Mouse (Mus musculus): ENCODE measurements around the gene Vil1.

Vil1 gene

GRCm38 (mm10) chr1:74384525-74384924, 24.7 kb upstream of the Vil1 start:
- Histone ChIP-seq H3K9me3 (ENCODE audit: low read length) (no peaks in the 10 kb centered on the region), H3K27me3 (ENCODE audit: insufficient read depth, low read length) (peaks cover 36% of the 10 kb centered on the region)

GRCm38 (mm10) chr1:74385064-74385463, 24.1 kb upstream of the Vil1 start:
- Histone ChIP-seq H3K4me1 (replicated peaks; ENCODE audit: low read depth, low read length) (peaks cover 84% of the 10 kb centered on the region), H3K4me3 (replicated peaks; ENCODE audit: low read length) (peak overlapping the region; percentile 29; the same call in 1 of the 2 replicates), H3K9me3 (ENCODE audit: low read length) (no peaks in the 10 kb centered on the region), H3K27me3 (ENCODE audit: insufficient read depth, low read length) (peaks cover 38% of the 10 kb centered on the region), H3K36me3 (ENCODE audit: insufficient read depth, low read length) (no peaks in the 10 kb centered on the region)
- TF ChIP-seq CTCF (conservative IDR thresholded peaks at IDR 0.05; ENCODE audit: low read length) (no peak), NANOG (IDR thresholded peaks at IDR 0.05; ENCODE audit: borderline replicate concordance, low read length) (no peak), POU5F1 (IDR thresholded peaks at IDR 0.05; ENCODE audit: borderline replicate concordance, low read length) (no peak)

More at GRCm38 (mm10) chr1:74384525-74384924, 24.7 kb upstream of the Vil1 start:
- Histone ChIP-seq H3K4me1 (replicated peaks; ENCODE audit: low read depth, low read length) (peaks cover 84% of the 10 kb centered on the region), H3K36me3 (ENCODE audit: insufficient read depth, low read length) (no peaks in the 10 kb centered on the region), H3K4me3 (replicated peaks; ENCODE audit: low read length) (peak overlapping the region; percentile 29; the same call in 1 of the 2 replicates)
- TF ChIP-seq POU5F1 (IDR thresholded peaks at IDR 0.05; ENCODE audit: borderline replicate concordance, low read length) (no peak), NANOG (IDR thresholded peaks at IDR 0.05; ENCODE audit: borderline replicate concordance, low read length) (no peak), CTCF (conservative IDR thresholded peaks at IDR 0.05; ENCODE audit: low read length) (no peak)

- Histone ChIP-seq H3K4me1 (replicated peaks; ENCODE audit: low read depth, low read length) (peaks cover 83% of the 10 kb centered on the region), H3K9me3 (ENCODE audit: low read length) (no peaks in the 10 kb centered on the region), H3K27me3 (ENCODE audit: insufficient read depth, low read length) (peaks cover 38% of the 10 kb centered on the region), H3K36me3 (ENCODE audit: insufficient read depth, low read length) (no peaks in the 10 kb centered on the region), H3K4me3 (replicated peaks; ENCODE audit: low read length) (peak overlapping the region; percentile 29; the same call in 1 of the 2 replicates)
- TF ChIP-seq NANOG (IDR thresholded peaks at IDR 0.05; ENCODE audit: borderline replicate concordance, low read length) (no peak), POU5F1 (IDR thresholded peaks at IDR 0.05; ENCODE audit: borderline replicate concordance, low read length) (no peak), CTCF (conservative IDR thresholded peaks at IDR 0.05; ENCODE audit: low read length) (no peak)
These were observed 23.6 kb upstream of the Vil1 start for GRCm38 (mm10) chr1:74385531-74385930.

GRCm38 (mm10) chr1:74386363-74386713, 22.8 kb upstream of the Vil1 start:
- TF ChIP-seq NANOG (IDR thresholded peaks at IDR 0.05; ENCODE audit: borderline replicate concordance, low read length) (no peak), CTCF (conservative IDR thresholded peaks at IDR 0.05; ENCODE audit: low read length) (no peak), POU5F1 (IDR thresholded peaks at IDR 0.05; ENCODE audit: borderline replicate concordance, low read length) (no peak)
- H3K4me1 ChIP-seq (replicated peaks; ENCODE audit: low read depth, low read length) = peaks cover 82% of the 10 kb centered on the region

GRCm38 (mm10) chr1:74386714-74387385, 22.3 kb upstream of the Vil1 start:
- Histone ChIP-seq H3K36me3 (ENCODE audit: insufficient read depth, low read length) (no peaks in the 10 kb centered on the region), H3K4me3 (replicated peaks; ENCODE audit: low read length) (peak overlapping the region; percentile 76), H3K4me1 (replicated peaks; ENCODE audit: low read depth, low read length) (peaks cover 77% of the 10 kb centered on the region), H3K27me3 (ENCODE audit: insufficient read depth, low read length) (peaks cover 35% of the 10 kb centered on the region), H3K9me3 (ENCODE audit: low read length) (no peaks in the 10 kb centered on the region)
- no peak for TF ChIP-seq POU5F1 (IDR thresholded peaks at IDR 0.05; ENCODE audit: borderline replicate concordance, low read length)
- TF ChIP-seq CTCF (conservative IDR thresholded peaks at IDR 0.05; ENCODE audit: low read length) = no peak; the same call in 1 of the 2 replicates
- no peak for TF ChIP-seq NANOG (IDR thresholded peaks at IDR 0.05; ENCODE audit: borderline replicate concordance, low read length)

More at GRCm38 (mm10) chr1:74386363-74386713, 22.8 kb upstream of the Vil1 start:
- Histone ChIP-seq H3K36me3 (ENCODE audit: insufficient read depth, low read length) (no peaks in the 10 kb centered on the region), H3K4me3 (replicated peaks; ENCODE audit: low read length) (peak overlapping the region; percentile 76), H3K9me3 (ENCODE audit: low read length) (no peaks in the 10 kb centered on the region), H3K27me3 (ENCODE audit: insufficient read depth, low read length) (peaks cover 38% of the 10 kb centered on the region)

- peaks cover 77% of the 10 kb centered on the region for H3K4me1 ChIP-seq (replicated peaks; ENCODE audit: low read depth, low read length)
- peak overlapping the region; percentile 76 for H3K4me3 ChIP-seq (replicated peaks; ENCODE audit: low read length)
- no peaks in the 10 kb centered on the region for H3K36me3 ChIP-seq (ENCODE audit: insufficient read depth, low read length)
- H3K9me3 ChIP-seq (ENCODE audit: low read length) = no peaks in the 10 kb centered on the region
- TF ChIP-seq NANOG (IDR thresholded peaks at IDR 0.05; ENCODE audit: borderline replicate concordance, low read length) (no peak), CTCF (conservative IDR thresholded peaks at IDR 0.05; ENCODE audit: low read length) (no peak), POU5F1 (IDR thresholded peaks at IDR 0.05; ENCODE audit: borderline replicate concordance, low read length) (no peak)
- H3K27me3 ChIP-seq (ENCODE audit: insufficient read depth, low read length) = peaks cover 31% of the 10 kb centered on the region
These were observed 21.7 kb upstream of the Vil1 start for GRCm38 (mm10) chr1:74387386-74387988.

- Histone ChIP-seq H3K36me3 (ENCODE audit: insufficient read depth, low read length) (no peaks in the 10 kb centered on the region), H3K4me1 (replicated peaks; ENCODE audit: low read depth, low read length) (peaks cover 77% of the 10 kb centered on the region), H3K9me3 (ENCODE audit: low read length) (no peaks in the 10 kb centered on the region), H3K4me3 (replicated peaks; ENCODE audit: low read length) (no peak overlapping the region), H3K27me3 (ENCODE audit: insufficient read depth, low read length) (peaks cover 31% of the 10 kb centered on the region)
- TF ChIP-seq CTCF (conservative IDR thresholded peaks at IDR 0.05; ENCODE audit: low read length) (no peak), NANOG (IDR thresholded peaks at IDR 0.05; ENCODE audit: borderline replicate concordance, low read length) (no peak), POU5F1 (IDR thresholded peaks at IDR 0.05; ENCODE audit: borderline replicate concordance, low read length) (no peak)
These were observed 20.7 kb upstream of the Vil1 start for GRCm38 (mm10) chr1:74388398-74388920.

- peaks cover 13% of the 10 kb centered on the region for H3K36me3 ChIP-seq (ENCODE audit: insufficient read depth, low read length)
- no peaks in the 10 kb centered on the region for H3K9me3 ChIP-seq (ENCODE audit: low read length)
These were observed 19.3 kb upstream of the Vil1 start for GRCm38 (mm10) chr1:74389831-74390286.

More at GRCm38 (mm10) chr1:74389831-74390286, 19.3 kb upstream of the Vil1 start:
- Histone ChIP-seq H3K4me1 (replicated peaks; ENCODE audit: low read depth, low read length) (peaks cover 78% of the 10 kb centered on the region), H3K4me3 (replicated peaks; ENCODE audit: low read length) (peak overlapping the region; percentile 89), H3K27me3 (ENCODE audit: insufficient read depth, low read length) (peaks cover 19% of the 10 kb centered on the region)
- TF ChIP-seq CTCF (conservative IDR thresholded peaks at IDR 0.05; ENCODE audit: low read length) (no peak), POU5F1 (IDR thresholded peaks at IDR 0.05; ENCODE audit: borderline replicate concordance, low read length) (no peak), NANOG (IDR thresholded peaks at IDR 0.05; ENCODE audit: borderline replicate concordance, low read length) (no peak)
